Mouse (Mus musculus) cerebellum, adult 11-12 months (tissue): ENCODE data around the gene Tmem8.
A peak's percentile ranks its signal among the peaks of the same experiment; 100 is the strongest.
"Not testable (repeated sequence)": the region's sequence is repeated elsewhere in the genome, so short reads cannot be mapped to it uniquely, and the experiment has no call there.

Source experiments
- DNase-seq: peaks from one replicate; pipeline ENCODE4 v3.0.0; 2022

The Tmem8 gene

DNA sequence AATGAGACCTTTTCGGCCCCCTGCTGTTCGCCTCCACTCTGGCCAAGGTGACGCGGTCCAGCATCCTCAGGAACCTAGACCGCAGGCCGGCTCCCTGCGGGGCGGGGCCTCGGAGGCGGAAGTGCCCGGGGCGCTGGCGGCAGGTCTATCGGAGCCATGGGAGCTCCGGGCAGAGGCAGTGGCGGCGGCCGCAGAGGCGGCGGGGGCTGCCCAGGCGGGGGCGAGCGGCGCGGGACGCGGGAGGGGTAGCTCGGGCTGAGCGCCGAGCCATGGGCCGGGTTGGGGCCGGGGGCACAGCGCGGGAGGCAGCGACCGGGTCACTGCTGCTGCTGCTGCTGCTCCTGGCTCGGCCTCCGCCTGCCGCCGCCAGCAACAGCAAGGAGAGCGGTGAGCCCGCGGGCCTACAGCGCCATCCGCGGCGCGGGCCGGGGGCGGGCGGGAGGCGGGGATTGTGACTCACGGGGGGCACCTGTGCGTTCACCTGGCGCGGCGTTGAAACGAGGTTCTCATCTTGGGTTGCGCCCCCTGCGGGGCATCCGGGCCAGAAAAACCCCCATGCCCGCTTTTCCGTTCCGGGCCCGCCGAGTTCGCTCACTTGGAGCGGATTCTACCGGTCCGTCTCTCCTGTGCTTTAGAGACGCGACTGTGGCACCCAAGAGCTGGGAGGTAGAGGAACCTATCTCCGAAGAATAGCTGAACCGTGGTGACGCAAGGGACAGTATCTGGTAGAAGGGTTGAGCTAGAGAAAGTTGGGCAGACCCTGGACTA is at the start of gene Tmem8:
Gene Tmem8, plus strand, starts transcription at position 119 of the 768 bp plus-strand sequence.
- DNase-seq = peak; percentile 86

GRCm38 (mm10) chr17:26064916-26065315 is 48.2 kb upstream of the Tmem8 start:
- DNase-seq = no peak

- no peak for DNase-seq
Measured at GRCm38 (mm10) chr17:26066488-26067020, 46.5 kb upstream of the Tmem8 start.

DNA sequence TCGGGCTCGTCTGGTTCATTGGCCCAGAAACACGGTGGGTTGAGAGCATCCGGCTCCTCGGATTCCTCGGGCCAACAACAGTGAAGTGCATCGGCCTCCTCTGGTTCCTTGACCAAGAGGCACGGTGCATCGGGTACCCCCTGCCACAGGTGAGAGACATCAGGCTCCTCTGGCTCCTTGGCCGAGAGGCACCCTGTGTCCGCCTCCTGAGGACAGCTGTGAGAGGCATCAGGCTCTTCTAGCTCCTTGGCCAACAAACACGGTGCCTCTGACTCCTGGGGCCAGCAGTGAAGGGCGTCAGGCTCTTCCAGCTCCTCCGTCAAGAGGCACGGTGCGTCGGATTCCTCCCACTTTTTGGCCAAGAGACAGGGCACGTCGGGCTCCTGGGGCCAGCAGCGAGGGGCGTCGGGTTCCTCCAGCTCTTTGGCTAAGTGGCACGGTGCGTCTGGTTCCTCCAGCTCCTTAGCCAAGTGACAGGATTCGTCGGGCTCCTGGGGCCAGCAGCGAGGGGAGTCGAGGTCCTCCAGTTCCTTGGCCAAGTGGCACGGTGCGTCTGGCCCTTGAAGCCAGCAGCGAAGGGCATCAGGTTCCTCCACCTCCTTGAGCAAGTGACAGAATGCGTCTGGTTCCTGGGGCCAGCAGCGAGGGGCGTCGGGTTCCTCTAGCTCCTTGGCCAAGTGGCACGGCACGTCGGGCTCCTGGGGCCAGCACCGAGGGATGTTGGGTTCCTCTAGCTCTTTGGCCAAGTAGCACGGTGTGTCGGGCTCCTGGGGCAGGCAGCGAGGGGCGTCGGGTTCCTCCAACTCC is 44.9 kb upstream of the Tmem8 start:
- peak; percentile 52 for DNase-seq

GRCm38 (mm10) chr17:26068831-26069739 is 44.0 kb upstream of the Tmem8 start, which contains the start of gene Rab11fip3:
Rab11fip3 (minus strand) TSS chr17:26069555.
- DNase-seq = peak; percentile 82

DNA sequence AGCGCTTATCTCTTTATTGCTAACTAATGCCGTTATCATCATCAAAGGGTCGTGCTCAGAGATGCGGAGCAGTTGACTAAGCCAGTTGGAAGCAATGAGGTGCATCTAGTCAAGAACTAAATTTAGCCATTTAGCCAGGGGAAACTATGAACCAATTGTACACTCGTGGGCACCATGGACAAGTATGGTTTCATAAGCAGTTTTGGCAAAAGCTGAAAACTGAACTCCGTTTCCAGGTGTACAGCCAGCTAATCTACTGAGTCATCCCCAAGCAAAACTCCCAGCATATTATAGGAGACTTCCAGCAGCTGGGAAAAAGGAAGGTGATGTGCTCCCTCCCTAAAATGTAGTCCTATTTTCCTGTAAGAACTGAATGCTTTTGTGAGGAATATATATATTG is 43.0 kb upstream of the Tmem8 start:
- DNase-seq = no peak

DNA sequence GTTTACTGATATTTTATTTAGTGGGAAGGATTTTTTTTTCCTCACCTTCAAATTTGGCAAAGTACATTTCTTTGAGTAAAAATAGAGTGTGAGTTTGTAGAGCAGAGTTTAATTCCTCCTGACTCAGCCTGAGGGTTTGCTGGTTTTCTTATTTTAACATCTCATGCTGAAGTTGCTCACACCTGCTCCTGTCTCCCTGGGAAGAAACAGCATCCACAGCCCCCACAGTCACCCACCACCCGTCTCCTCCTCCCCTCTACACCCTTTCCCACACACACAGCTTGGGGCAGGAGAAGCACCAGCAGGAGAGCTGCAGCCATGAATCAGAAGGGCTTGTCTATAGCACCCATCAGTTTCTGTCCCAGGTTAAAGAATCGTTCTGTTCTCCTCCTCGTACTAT is 37.9 kb upstream of the Tmem8 start:
- no peak for DNase-seq

DNA sequence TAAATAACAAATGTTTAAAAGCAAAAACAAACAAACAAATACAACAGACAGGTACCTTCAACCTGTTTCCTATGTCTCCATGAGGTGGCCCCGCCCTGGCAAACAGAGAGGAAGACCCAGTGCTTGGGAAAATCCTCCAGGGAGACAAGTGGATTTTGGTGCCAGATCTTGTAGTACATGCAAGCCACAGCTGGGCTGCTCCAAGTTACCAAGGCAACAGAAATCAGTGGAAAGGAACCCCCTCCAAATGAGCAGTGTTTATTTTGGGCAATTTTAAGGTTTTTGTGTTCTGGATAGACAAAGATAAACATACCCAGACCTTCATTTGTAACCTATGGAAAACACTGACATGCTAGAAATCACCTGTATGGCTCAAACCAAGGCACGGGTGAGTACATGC is 34.2 kb upstream of the Tmem8 start:
- no peak for DNase-seq

DNA sequence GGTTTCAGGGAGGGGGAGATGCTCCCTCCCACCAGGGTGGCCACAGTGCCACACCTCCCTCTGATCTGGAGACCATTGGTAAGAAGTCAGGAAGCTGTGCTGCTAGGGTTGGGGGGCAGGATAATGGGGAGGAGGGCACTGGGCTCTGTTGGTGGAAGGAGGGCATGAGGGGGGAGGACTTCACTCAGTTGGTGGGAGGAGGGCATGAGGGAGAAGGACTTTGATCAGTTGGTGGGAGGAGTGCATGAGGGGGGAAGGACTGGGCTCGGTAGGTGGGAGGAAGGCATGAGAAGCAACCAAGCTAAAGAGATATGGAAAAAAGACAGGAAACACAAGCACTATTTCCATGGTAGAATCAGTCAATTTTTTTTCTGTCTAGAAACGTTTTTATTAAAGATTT is 32.2 kb upstream of the Tmem8 start:
- no peak for DNase-seq

DNA sequence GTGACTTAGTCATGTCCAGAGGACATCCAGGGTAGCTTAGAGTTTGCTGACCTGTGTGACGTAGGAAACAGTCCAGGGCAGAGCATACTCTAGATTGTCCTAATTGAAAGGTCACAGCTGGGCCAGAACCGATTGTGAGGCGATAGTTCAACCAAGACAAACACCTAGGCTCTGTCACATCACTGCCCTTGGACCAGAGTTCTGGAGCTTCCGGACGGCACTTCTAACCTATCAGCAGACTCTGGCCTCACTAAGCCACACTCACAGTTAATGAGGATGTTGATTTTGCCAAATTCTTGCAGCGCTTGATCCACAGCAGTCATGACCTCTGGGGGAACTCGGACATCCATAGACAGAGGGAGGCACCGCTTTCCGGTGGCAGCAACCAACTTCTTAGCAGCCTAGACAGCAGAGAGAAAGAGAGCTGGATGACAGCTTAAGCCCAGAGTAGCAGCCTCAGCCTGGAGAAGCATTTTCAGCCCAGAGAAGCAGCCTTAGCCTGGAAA is 26.0 kb upstream of the Tmem8 start:
- DNase-seq = no peak

DNA sequence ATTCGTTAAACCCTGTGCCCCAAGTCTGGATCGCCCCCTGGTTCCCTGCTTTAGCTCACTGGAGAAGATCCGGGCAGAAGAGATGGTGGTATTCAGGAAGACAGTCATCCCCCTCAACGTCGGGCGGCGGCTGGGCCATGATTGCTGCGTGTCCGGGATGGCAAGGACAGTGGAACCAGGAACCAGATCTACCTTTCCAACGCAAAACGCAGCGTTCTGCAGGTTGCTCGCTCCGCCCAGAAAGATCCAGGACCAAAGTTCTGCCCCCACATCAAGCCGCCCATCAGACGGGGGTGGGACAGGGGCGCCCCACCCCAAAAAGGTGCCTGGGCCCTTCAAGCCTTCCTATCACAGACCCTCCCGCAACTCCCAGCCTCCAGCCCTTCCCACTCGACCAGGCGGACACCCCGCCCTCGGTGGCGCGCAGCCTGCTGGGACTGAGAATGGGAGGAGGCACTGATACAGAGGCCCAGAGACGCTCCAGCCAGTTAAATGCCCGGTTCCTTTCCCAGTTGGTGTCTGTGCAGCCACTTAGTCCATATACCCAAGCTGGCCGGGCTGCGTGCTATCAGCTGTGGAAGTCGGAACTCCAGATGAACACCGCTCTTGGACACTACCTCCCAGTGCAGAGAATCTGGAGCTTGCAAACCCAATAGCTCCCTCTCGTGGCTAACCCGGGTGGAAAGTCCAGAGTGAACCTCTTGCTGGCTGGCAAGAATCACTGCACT is 23.0 kb upstream of the Tmem8 start, which contains the start of gene Decr2:
Gene Decr2, minus strand, starts transcription at position 433 of the 728 bp plus-strand sequence.
- DNase-seq = peak; percentile 86

DNA sequence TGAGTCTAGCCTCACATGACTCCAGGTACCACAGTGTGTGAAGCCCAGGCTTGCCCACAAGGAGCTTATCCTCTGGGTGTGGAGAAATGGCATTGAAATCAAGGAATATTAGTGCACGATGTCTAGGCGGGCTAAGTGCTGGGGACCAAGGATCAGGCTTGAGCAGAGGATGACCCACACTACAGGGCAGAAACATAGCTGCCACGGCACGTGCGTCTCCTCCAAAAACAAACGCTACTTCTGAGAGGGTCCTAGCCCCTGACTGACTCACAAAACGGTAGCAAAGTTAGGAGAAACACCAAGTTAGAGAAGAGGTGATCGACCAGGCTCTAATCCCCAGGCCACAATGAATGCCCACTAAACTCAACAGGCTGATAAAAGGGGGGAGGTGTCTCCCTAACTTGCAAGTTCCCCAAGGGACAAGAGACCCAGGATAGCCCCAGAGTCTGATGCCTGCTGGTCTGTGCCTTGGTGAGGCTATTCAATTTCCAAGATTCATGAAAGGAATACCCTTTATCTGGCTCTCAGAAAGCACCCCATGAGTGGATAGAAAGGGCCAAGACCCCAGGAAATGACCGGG is 18.5 kb upstream of the Tmem8 start:
- no peak for DNase-seq

DNA sequence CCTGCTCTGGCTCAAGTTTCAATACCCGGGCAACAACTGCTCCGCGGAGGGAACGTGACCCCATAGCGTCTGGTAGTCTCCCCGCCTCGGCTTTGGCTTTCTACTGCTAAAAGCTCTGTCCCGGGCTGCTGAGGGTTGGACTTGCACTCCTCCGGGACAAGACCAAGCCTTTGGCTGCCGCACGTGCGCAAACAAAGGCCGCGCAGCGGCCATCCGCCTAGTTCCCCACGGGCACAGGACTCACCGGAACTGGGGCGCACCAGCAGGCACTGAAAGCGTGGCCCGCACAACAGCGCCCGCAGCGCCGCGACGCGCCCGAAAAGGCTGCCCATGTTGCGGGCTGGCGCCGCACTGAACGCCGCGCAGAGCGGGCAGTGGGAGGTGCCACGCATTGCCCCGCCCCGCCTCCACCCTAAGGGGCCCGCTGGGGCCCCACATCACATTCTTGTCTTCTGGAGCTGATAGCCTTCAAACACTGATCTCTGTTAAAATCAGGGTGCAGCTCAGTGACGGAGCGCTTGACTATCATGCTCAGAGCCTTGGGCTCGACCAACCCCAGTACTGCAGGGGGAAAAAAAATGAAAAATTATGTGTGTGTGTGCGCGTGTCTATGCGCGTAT is 17.9 kb upstream of the Tmem8 start, which contains the start of gene Nme4:
Gene Nme4, minus strand, starts transcription at position 482 of the 620 bp plus-strand sequence.
- DNase-seq = peak; percentile 72

- no peak for DNase-seq
Measured at GRCm38 (mm10) chr17:26098461-26098860, 14.6 kb upstream of the Tmem8 start.

DNA sequence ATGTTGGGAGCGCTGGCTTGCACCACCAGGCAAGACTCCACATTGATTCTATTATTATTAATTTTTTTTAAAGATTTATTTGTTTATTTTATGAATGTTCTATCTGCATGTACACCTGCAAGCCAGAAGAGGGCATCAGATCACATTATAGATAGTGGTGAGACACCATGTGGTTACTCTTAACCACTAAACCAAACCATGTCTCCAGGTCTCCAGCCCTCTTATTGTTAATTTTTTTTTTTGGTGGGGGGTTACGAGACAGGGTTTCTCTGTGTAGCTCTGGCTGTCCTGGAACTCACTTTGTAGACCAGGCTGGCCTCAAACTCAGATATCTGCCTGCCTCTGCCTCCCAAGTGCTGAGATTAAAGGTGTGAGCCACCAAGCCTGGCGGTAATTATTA is 13.8 kb upstream of the Tmem8 start:
- DNase-seq = not testable (repeated sequence)

GRCm38 (mm10) chr17:26100166-26100565 is 12.9 kb upstream of the Tmem8 start:
- DNase-seq = no peak

DNA sequence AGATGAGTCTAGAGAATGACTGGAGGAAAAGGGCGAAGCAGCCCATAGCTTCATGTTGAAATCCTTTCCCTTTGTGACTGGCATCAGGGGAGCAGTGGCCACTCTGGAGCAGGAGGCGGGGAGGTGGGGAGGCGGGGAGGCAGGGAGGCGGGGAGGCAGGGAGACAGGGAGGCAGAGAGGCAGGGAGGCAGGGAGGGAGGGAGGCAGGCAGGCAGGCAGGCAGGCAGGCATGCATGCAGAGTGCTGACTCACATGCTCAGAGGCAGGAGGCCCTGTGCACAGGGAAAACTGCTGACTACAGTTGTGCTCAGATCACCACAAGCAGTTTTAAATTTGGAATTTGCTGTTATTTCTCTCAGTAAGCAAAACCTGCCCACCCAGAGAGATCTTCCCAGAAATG is 11.6 kb upstream of the Tmem8 start:
- DNase-seq = no peak

DNA sequence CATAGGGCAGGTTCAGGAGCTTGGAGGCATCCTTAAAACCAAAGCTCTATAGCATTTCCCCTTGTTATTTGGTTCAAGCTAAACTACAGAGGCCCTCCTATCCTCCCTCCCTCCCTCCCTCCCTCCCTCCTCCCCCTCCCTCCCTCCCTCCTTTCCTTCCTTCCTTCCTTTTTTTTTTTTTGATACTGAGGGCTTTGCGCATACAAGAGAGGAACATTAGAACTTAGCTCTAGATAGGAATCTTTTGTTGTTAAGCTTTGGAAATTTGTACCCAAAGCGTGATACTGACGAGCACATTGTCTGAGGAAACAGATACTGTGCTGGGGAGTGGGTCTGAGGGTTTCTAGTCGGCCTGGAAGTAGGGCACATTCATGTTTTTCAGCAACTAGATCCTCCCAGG is 7.5 kb upstream of the Tmem8 start:
- no peak for DNase-seq

GRCm38 (mm10) chr17:26110156-26110555 is 2.9 kb upstream of the Tmem8 start:
- DNase-seq = no peak

- no peak for DNase-seq
Measured at GRCm38 (mm10) chr17:26111024-26111423, 2.1 kb upstream of the Tmem8 start.

GRCm38 (mm10) chr17:26111722-26112121 is 1.4 kb upstream of the Tmem8 start:
- DNase-seq = peak; percentile 38
